Mouse (Mus musculus): Measurements from ENCODE around the gene 1810010D01Rik.

DNA sequence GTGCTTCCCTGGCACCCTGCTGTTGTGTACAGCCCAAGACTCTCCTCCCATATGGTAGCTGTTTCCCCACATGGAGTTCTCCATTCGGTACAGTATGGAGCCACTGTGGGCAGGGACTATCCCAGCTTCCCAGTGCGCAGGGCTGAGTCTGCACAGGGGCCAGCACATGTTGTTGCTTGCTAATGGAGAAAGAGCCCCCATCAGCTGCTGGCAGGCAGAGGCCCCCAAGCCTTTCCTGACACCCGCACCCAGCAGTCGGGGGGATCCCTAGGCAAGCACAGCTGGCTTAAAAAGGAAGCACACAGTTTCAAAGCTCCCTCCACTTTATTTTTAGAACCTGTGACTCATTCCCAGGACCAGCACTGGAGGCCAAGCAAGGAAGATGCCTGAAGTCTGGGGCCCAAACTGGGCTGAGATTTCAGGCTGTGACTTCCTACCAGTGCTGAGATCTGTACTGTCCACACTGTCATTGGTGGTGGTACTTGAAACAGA is 9.7 kb downstream of the 1810010D01Rik start:
- TF ChIP-seq RCOR1 (conservative IDR thresholded peaks at IDR 0.05; ENCODE audit: low read depth, low read length) (no peak), POLR2A (IDR thresholded peaks at IDR 0.05; ENCODE audit: low read depth, low read length) (no peak), CTCF (conservative IDR thresholded peaks at IDR 0.05 in 1 of 2, IDR thresholded peaks at IDR 0.05 in 1 of 2; ENCODE audit: low read depth in 2 of 2, low read length in 2 of 2) (no peak), EP300 (IDR thresholded peaks at IDR 0.05; ENCODE audit: low read length) (no peak), JUND (conservative IDR thresholded peaks at IDR 0.05; ENCODE audit: low read depth, low read length) (no peak), MAX (IDR thresholded peaks at IDR 0.05; ENCODE audit: low read length) (no peak), POLR2AphosphoS2 (IDR thresholded peaks at IDR 0.05; ENCODE audit: low read depth, low read length) (no peak), RAD21 (IDR thresholded peaks at IDR 0.05; ENCODE audit: low read depth, low read length) (no peak), USF1 (IDR thresholded peaks at IDR 0.05; ENCODE audit: low read depth, low read length) (no peak), IRF4 (IDR thresholded peaks at IDR 0.05; ENCODE audit: low read depth, low read length) (no peak)

Measured in CH12.LX (cell line).